Mouse (Mus musculus) spleen, adult 2 months (tissue): ENCODE measurements around the gene Trim38.

Experiments
- CTCF ChIP-seq: fragments of 200-500 bp; IDR thresholded peaks from 2 replicates; pipeline ENCODE4 v1.5.1; 2011; ENCODE audit warnings: mild to moderate bottlenecking, inconsistent platforms; ENCODE audit not compliant: insufficient read depth, insufficient read length, insufficient replicate concordance; ENCODE audit errors: extremely low read depth
- POLR2A ChIP-seq: fragments of 200-500 bp; IDR thresholded peaks from 2 replicates; pipeline ENCODE4 v1.6.1; 2011; ENCODE audit warnings: low read depth, low read length, inconsistent platforms

GRCm38 (mm10) chr13:23778339-23778738 is 8.6 kb downstream of the Trim38 start:
- no peak for TF ChIP-seq CTCF
- no peak for TF ChIP-seq POLR2A
